8 mouse cellular contexts compared by ENCODE assay signal in the genomic region with DNA sequence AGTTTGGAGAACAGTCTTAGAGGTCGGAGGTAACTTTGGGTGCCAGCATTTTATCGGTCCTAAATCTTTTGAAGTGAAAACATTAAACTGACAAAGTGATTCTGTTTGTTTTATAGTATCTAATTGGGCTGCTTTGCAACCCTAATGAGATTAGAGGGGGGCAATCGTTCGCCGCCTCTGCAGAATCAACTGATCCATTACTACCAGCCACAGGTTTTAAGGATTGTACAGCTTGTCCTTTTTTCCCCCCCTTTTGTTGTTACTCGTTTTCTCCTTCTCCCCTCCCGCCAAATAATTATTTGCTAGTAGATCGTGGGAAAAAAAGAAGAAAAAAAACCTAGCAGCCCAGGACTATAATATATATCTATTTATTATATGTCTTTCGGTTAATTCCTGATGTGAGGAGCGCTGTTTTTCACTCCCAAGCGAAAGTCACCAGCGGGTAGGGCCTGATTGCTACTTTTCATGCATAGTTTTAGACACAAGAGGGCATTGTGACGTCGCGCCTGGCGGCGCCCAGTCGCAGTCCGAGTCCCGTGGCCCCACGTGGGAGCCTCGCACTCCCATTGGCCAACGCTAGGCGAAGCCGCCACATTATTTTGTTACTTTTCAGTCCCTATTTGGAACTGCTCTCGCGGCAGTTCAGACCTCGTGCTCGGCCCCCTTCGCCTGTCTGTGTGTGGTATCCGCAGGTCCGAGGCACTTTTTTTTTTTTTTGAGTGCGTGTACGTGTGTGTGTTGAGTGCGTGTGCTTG. TPM values are rescaled to one million over a fixed set of nuclear protein-coding genes. Genes with fewer than 3 reads are reported as not detected.
A peak's percentile ranks its signal among the peaks of the same experiment; 100 is the strongest.
DNase-seq lines count a peak whose midpoint lies in the region; ATAC-seq lines count a peak whose summit lies in the region.

A gene (plus strand): TSS at position 612 of the 755 bp plus-strand sequence.

- no peaks in the 10 kb centered on the region for H3K9me3 ChIP-seq in hindbrain, embryonic 16.5 days (ENCODE audit: control insufficient read depth, low read length)

- peaks cover 51% of the 10 kb centered on the region for H3K4me1 ChIP-seq in hindbrain, embryonic 16.5 days (ENCODE audit: control insufficient read depth, insufficient read depth, low read depth, low read length)

- ATAC-seq in hindbrain, embryonic 16.5 days, result peak; percentile 75

- peak within 1 kb of the TSS; percentile 92 for H3K27ac ChIP-seq in hindbrain, embryonic 16.5 days (ENCODE audit: low read depth, low read length)
- peak within 1 kb of the TSS; percentile 68 for H3K27ac ChIP-seq in macrophage

- WGBS in hindbrain, embryonic 16.5 days, result under 1% methylated on average over 33 of the region's 35 CpGs
- 1% methylated on average over 34 of the region's 35 CpGs for WGBS in macrophage (ENCODE audit: missing documents)

- H3K4me2 ChIP-seq in hindbrain, embryonic 16.5 days (ENCODE audit: low read length), result peak within 1 kb of the TSS; percentile 91

- H3K4me3 ChIP-seq in hindbrain, embryonic 16.5 days (ENCODE audit: low read length), result peak within 1 kb of the TSS; percentile 83
- peak within 1 kb of the TSS; percentile 60 for H3K4me3 ChIP-seq in macrophage (ENCODE audit: inconsistent target)

- H3K36me3 ChIP-seq in hindbrain, embryonic 16.5 days (ENCODE audit: control insufficient read depth, insufficient read depth, low read length), result peaks cover 3% of the 10 kb centered on the region; the same call in 1 of the 2 replicates
- no peaks in the 10 kb centered on the region for H3K36me3 ChIP-seq in macrophage (ENCODE audit: inconsistent target)

- peak; percentile 90 for DNase-seq in WW6 (ENCODE audit: low read depth, low spot score)
- DNase-seq in cerebellum, postnatal 4 days (ENCODE audit: low spot score in 2 of 2), result peak; percentile 99
- peak; percentile 96 for DNase-seq in gastrocnemius, adult 18-20 months (ENCODE audit: low spot score)
- DNase-seq in left cerebral cortex, adult 18-20 months (ENCODE audit: low spot score in 2 of 2), result peak; percentile 98 to 99
- DNase-seq in right cerebral cortex, adult 18-20 months, result peak; percentile 99
- DNase-seq in urinary bladder, postnatal 10 days (ENCODE audit: low spot score), result peak; percentile 98

- no peaks in the 10 kb centered on the region; the same call in 1 of the 2 replicates for H3K27me3 ChIP-seq in hindbrain, embryonic 16.5 days (replicated peaks; ENCODE audit: control insufficient read depth, insufficient read depth, low read length)

- peaks cover 36% of the 10 kb centered on the region for H3K79me2 ChIP-seq in macrophage (ENCODE audit: inconsistent target)

- peak within 1 kb of the TSS; percentile 96 for H3K9ac ChIP-seq in hindbrain, embryonic 16.5 days (ENCODE audit: low read depth, low read length)

RNA-seq across cellular contexts. Expression of the gene that starts here (rescaled TPM):
- total RNA-seq in gastrocnemius, adult 18-20 months (2021), result 1 to 10 TPM; 7.1 TPM
- 19.5 and 23.0 TPM in 2 replicates for polyA plus RNA-seq in hindbrain, embryonic 16.5 days (2015; fragmentation: Nextera tagmentation; extraction: Ambion mirVana)
- 10 to 100 TPM; 54.3 to 58.3 TPM for total RNA-seq in left cerebral cortex, adult 18-20 months (2021)
- total RNA-seq in macrophage (2018; cell fraction: chromatin; rRNA removed), result 100 to 1,000 TPM in 13 of 26 experiments, 10 to 100 TPM in 13; 45.3 to 345 (median 100) TPM
- total RNA-seq in macrophage (2018; cell fraction: cytosol; rRNA removed), result 10 to 100 TPM; 27.7 to 77.5 (median 41.6) TPM
- 100 to 1,000 TPM in 4 of 26 experiments, 10 to 100 TPM in 22; 59.9 to 295 (median 75.3) TPM for total RNA-seq in macrophage (2018; cell fraction: nucleus; rRNA removed)
- 31.3 to 59.0 TPM (median 39.4 TPM) in 3 replicates for polyA plus RNA-seq in macrophage (2018)

Comparison
In these comparisons a context has a peak if more than half of its experiments do, and no peak if none do; other contexts are left out.
1. Peak in every context shown above with its lines: DNase-seq, ATAC-seq, H3K4me3 ChIP-seq and H3K27ac ChIP-seq.
2. RNA of the gene that starts here (total RNA-seq): 54.3 to 58.3 TPM in left cerebral cortex, adult 18-20 months; 7.1 TPM in gastrocnemius, adult 18-20 months; every median in the first group is over 4 times any median in the second.